Mouse (Mus musculus) limb, embryonic 10.5 days (tissue): Measurements from ENCODE around the gene Car5a. TPM values are rescaled to one million over a fixed set of nuclear protein-coding genes. Genes with fewer than 3 reads are reported as not detected.

Source experiments
- DNase-seq: peaks from one replicate; pipeline ENCODE4 v3.0.0-alpha.2; 2017; ENCODE audit warnings: low spot score
- H3K27ac ChIP-seq: fragments of 300-500 bp; sonication (generic); 2 replicates; pipeline ENCODE4 v1.5.1; 2016; ENCODE audit warnings: mild to moderate bottlenecking
- H3K27me3 ChIP-seq: fragments of 300-500 bp; sonication (generic); 2 replicates; pipeline ENCODE4 v1.6.1; 2016; ENCODE audit warnings: low read depth, mild to moderate bottlenecking; ENCODE audit not compliant: poor library complexity, severe bottlenecking
- H3K36me3 ChIP-seq: fragments of 300-500 bp; sonication (generic); 2 replicates; pipeline ENCODE4 v1.6.1; 2016; ENCODE audit warnings: mild to moderate bottlenecking, moderate library complexity
- H3K4me1 ChIP-seq: fragments of 300-500 bp; sonication (generic); 2 replicates; pipeline ENCODE4 v1.6.1; 2016
- H3K4me3 ChIP-seq: fragments of 300-500 bp; sonication (generic); 2 replicates; pipeline ENCODE4 v1.5.1; 2016; ENCODE audit warnings: mild to moderate bottlenecking, moderate library complexity
- H3K9me3 ChIP-seq: fragments of 300-500 bp; sonication (generic); replicated peaks from 2 replicates; pipeline ENCODE4 v1.6.1; 2016; ENCODE audit warnings: mild to moderate bottlenecking
- WGBS: fragments of 180-500 bp; shearing (Covaris S2); methylation state at CpG from one replicate; pipeline ENCODE4 v1.1.7; 2016; 5-methylcytosine and 5-hydroxymethylcytosine counted together
- polyA plus RNA-seq: library from polyadenylated mRNA; unstranded; fragments of >200 nt; fragmentation: Nextera tagmentation; extraction: Ambion mirVana; gene quantifications from 2 replicates; pipeline ENCODE4 v1.2.1, GENCODE M21; 2016

The Car5a gene
- polyA plus RNA-seq, 1 experiment from 2014 or later = not detected

DNA sequence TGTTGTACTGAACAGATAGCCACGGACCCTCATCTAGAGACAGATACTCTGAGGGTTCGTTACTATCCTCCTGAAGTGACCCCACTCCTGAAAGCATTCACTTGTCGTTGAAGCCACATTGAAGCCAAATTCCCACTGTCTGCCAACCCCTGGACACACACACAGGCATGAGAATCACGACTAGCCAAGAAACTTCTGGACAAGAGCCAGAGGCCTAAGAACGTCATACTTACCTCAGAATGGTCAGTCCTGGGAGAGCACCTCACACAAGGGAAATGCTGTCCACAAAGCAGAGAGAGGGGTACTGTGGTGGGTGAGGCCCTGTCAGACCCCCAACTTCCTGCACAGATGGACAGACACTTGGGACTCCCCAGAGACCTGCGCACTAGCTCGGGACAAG, 48.8 kb downstream of the Car5a start:
- Histone ChIP-seq H3K36me3 (peaks cover 20% of the 10 kb centered on the region), H3K27ac (no peak overlapping the region), H3K9me3 (no peaks in the 10 kb centered on the region), H3K27me3 (no peaks in the 10 kb centered on the region), H3K4me1 (peaks cover 37% of the 10 kb centered on the region), H3K4me3 (no peak overlapping the region)
- 89% methylated on average over 7 of the region's 7 CpGs for WGBS
- no peak for DNase-seq

DNA sequence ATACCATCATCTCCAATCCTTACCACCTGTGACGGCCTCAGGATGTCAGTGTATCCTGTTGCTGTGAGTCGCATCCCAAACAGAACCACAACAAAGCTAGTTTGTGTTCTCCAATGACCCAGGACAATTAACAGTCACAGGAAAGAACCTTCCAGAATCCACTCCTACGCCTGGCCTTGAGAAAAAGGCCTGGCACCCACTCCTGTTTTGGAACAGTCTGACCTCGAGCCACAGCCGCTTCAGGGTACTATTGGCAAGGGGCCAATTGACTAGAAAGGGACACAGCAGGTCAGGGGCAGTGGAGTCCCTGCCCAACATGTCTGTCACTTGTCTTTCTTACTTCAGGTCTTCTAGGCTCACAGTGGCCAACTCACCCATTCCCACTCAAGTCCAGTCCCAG, 51.8 kb downstream of the Car5a start:
- no peaks in the 10 kb centered on the region for H3K27me3 ChIP-seq
- H3K9me3 ChIP-seq = no peaks in the 10 kb centered on the region
- no peak overlapping the region for H3K4me3 ChIP-seq
- H3K4me1 ChIP-seq = peaks cover 18% of the 10 kb centered on the region
- no peak for DNase-seq
- WGBS = 92% methylated on average over 5 of the region's 5 CpGs
- H3K36me3 ChIP-seq = peaks cover 28% of the 10 kb centered on the region
- no peak overlapping the region for H3K27ac ChIP-seq

DNA sequence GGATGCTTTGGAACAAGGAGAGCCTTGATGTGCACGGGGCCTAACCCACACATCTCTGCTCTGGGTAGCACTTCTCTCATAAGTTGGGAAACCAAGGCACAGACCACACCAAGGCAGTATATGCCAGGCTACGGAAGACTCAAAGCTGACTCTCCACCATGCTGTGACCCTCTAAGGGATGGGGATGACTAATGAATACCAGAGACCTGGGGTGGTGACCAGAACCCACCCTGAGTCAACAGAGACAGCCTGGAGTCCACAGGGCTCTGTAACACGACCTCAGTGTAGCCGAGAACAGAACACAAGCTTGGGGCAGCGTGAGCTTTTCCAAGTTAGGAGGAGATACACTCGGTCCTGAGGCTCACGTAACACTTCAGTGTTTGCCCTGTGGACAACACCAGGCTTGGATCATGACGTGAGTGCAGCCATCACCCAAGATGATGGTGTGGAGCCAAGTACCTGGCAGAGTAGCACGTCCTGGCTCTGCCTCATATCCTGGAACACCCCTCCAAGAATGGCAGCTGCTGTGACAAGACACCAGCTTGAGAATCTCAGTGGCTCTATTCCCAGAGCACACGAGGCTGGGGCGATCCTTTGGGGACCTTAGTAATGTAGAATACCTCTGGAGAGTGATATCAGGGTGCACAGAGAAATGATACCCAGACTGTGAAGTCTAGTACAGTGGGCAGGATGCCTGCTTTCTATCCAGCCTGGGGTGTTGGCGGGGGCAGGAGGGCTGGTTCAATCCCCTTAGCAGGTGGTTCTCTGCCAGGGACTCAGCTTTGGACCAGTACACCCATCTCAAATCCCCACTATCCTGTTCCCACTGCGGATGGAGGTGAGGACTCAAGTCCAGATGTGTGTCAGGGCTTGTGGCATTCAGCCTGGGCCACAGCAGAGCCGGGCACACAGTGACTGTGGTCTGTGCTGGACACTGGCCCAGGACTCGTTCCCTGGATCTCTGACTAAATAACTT, 54.6 kb downstream of the Car5a start:
- H3K36me3 ChIP-seq = peaks cover 51% of the 10 kb centered on the region
- WGBS = 85% methylated on average over 15 of the region's 15 CpGs

DNA sequence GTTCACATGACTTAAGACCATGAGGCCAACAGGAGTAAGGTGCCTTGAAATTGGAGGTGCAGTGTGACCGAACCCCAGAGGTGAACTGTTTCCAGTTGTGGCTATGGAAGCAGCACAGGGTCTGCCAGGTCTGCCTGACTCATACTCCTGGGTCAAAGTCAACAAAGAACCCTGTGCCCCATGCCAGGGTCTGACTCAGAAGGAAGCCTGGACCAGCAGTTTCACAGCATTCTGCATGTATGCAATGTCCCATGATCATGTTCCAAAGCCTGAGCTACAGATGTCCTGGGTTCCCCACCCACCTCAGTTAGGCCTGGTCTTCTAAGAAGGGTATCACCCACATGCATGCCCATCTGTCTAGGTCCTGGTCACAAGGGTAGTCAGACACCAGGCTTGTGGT, 55.4 kb downstream of the Car5a start:
- no peaks in the 10 kb centered on the region for H3K27me3 ChIP-seq
- peaks cover 52% of the 10 kb centered on the region for H3K36me3 ChIP-seq
- H3K27ac ChIP-seq = no peak overlapping the region
- H3K4me1 ChIP-seq = no peaks in the 10 kb centered on the region
- no peak overlapping the region for H3K4me3 ChIP-seq
- DNase-seq = no peak
- 100% methylated on average over 1 of the region's 1 CpGs for WGBS
- H3K9me3 ChIP-seq = no peaks in the 10 kb centered on the region

More for the DNA sequence above, 54.6 kb downstream of the Car5a start:
- H3K4me3 ChIP-seq = no peak overlapping the region
- H3K4me1 ChIP-seq = no peaks in the 10 kb centered on the region
- H3K27me3 ChIP-seq = no peaks in the 10 kb centered on the region
- H3K27ac ChIP-seq = no peak overlapping the region
- H3K9me3 ChIP-seq = no peaks in the 10 kb centered on the region
- DNase-seq = no peak

DNA sequence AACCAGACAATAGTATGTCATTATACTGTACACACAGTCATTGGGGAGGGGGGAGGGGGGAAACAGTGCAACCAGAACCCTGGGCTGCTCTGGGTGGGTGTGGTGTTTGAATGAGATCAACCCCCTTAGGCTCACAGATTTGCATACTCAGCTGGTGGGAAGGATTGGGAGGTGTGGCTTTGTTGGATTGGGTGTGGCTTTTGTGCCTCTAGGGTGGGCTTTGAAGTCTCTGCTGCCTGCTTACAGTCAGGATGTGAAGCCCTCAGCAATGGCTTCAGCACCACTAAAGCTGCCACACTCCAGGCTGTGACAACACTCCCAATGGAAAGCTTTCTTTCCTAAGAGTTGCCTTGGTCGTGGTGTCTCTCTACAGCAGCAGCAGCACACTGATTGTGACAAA, 57.2 kb downstream of the Car5a start:
- WGBS = 76% methylated on average over 1 of the region's 1 CpGs
- Histone ChIP-seq H3K4me3 (no peak overlapping the region), H3K36me3 (peaks cover 61% of the 10 kb centered on the region)

DNA sequence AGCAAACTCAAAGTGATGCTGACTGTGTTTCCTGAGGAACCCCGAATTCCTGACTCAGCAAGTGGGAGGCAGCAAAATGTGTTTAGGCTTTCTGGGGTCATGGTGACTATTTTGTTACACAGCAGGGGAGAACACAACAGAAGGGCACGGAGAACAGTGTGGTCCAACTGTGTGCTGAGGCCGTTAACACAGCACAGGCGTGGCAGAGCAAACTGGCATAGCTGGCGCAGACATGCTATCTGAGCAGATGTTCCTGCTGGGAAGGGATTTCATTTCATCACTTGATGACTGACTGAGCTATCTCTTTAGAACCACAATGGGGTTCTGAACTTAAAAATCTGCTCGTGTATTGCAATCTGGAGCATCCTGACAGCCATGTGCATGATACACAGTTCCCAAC, 59.3 kb downstream of the Car5a start:
- Histone ChIP-seq H3K27ac (no peak overlapping the region), H3K9me3 (no peaks in the 10 kb centered on the region), H3K36me3 (peaks cover 78% of the 10 kb centered on the region), H3K27me3 (no peaks in the 10 kb centered on the region), H3K4me1 (no peaks in the 10 kb centered on the region), H3K4me3 (no peak overlapping the region)
- WGBS = 90% methylated on average over 6 of the region's 6 CpGs
- no peak for DNase-seq

More for the DNA sequence above, 57.2 kb downstream of the Car5a start:
- no peak for DNase-seq
- Histone ChIP-seq H3K4me1 (no peaks in the 10 kb centered on the region), H3K9me3 (no peaks in the 10 kb centered on the region), H3K27ac (no peak overlapping the region), H3K27me3 (no peaks in the 10 kb centered on the region)

DNA sequence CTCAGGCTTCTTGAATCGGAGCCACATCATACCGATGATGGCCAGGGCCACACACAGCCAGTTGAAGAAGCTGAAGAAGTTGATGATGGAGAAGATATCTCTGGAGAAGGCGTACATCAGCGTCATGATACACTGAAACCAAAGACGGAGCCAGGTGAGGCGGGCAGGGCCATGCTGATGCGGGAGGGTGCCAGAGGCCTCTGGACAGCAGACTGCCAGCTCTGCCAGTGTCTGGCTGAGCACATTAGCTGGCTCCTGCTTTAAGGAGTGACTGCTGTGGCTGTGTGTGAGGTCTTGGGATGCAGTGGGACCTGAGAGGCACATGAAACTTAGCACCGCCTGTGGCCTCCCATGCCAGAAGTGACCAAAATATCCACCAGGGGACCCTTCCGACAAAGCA, 59.7 kb downstream of the Car5a start:
- Histone ChIP-seq H3K9me3 (no peaks in the 10 kb centered on the region), H3K27ac (no peak overlapping the region), H3K4me1 (no peaks in the 10 kb centered on the region), H3K4me3 (no peak overlapping the region), H3K36me3 (peaks cover 78% of the 10 kb centered on the region), H3K27me3 (no peaks in the 10 kb centered on the region)
- WGBS = 95% methylated on average over 9 of the region's 9 CpGs
- no peak for DNase-seq

DNA sequence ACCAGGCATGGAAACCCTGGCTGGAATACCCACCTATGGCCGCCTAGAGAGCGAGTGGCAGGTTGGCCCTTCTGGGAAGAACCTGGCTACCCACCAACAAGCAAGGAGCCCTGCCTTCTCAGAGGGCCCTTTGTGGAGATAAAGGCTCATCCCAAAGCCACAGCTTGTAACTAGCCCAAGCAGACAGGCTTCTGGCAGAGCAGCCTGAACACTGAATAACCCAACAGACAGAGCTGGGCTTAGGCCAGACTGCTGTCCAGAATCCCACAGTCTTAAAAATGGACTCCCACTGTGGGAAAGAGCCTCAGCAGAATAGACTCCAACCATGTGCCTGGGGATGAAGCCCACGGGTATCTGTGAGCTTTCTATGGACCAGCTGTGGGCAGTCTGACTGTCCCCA, 60.5 kb downstream of the Car5a start:
- DNase-seq = no peak
- H3K9me3 ChIP-seq = no peaks in the 10 kb centered on the region
- H3K27ac ChIP-seq = no peak overlapping the region
- no peaks in the 10 kb centered on the region for H3K27me3 ChIP-seq
- no peak overlapping the region for H3K4me3 ChIP-seq
- WGBS = 84% methylated on average over 3 of the region's 3 CpGs
- H3K36me3 ChIP-seq = peaks cover 78% of the 10 kb centered on the region
- no peaks in the 10 kb centered on the region for H3K4me1 ChIP-seq

DNA sequence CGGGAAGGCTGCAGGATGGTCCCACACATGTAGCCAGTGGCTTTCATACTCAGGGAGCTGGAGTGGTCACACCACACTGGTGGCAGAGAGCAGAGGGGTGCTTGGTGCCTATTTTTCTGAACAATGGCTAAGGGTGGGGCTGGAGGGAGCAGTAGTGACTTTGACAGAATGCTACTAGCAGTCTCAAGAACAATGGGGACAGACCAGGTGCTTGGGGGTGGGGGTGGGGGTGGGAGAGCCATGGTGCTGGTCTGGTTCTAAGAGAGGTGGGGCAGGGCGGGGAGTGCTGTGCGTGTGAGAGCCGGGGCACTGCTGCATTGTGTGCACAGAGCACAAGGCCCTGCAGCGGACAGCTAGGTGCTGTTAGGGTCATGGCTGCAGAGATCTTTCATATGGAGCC, 62.8 kb downstream of the Car5a start:
- Histone ChIP-seq H3K27ac (no peak overlapping the region), H3K4me1 (no peaks in the 10 kb centered on the region), H3K36me3 (peaks cover 61% of the 10 kb centered on the region), H3K4me3 (no peak overlapping the region), H3K27me3 (no peaks in the 10 kb centered on the region), H3K9me3 (no peaks in the 10 kb centered on the region)
- 93% methylated on average over 5 of the region's 5 CpGs for WGBS
- DNase-seq = no peak

DNA sequence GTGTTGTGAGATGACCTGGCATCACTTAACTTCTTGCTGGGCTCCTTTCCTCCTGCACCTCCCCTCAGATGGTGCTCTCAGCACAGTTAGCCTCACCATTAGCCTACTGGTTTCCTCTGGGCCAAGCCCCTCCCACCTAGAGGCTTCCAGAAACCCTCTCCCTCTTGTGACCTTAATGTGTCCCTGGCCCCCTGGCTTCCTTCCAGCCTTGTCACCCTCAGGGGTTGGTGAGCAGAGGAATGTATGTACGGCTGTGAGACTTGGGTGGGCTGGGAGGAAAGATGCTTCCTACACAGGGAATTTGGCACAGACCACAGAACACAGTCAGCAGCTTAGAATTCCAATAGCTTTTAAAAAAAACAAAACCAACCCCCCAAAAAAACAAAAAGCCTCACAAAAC, 63.9 kb downstream of the Car5a start:
- Histone ChIP-seq H3K27ac (no peak overlapping the region), H3K4me1 (peaks cover 4% of the 10 kb centered on the region), H3K27me3 (no peaks in the 10 kb centered on the region), H3K36me3 (peaks cover 50% of the 10 kb centered on the region), H3K9me3 (no peaks in the 10 kb centered on the region), H3K4me3 (no peak overlapping the region)
- no peak for DNase-seq
- 85% methylated on average over 1 of the region's 1 CpGs for WGBS

DNA sequence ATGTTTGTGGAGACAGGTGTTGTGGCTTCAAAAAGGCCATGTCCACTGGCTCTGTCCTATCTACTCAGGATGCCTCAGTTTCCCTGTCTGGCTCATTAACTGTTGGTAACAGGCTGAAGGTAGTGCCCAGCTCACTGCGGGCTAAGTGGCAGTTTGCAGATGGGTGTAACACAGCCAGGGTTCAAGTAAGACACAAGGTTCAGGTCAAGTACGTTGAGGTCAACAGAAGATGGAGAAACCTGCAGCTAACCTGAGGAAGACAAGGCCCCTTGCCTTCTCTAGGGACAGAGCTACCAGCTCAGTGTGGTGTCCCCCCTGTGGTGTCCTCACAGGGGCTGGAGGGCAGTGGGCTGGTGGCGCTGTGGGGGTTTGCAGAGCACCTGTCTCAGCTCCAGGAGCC, 65.0 kb downstream of the Car5a start:
- H3K27ac ChIP-seq = no peak overlapping the region
- WGBS = 79% methylated on average over 3 of the region's 3 CpGs
- DNase-seq = no peak
- H3K27me3 ChIP-seq = no peaks in the 10 kb centered on the region
- peaks cover 39% of the 10 kb centered on the region for H3K36me3 ChIP-seq
- H3K4me3 ChIP-seq = no peak overlapping the region
- H3K4me1 ChIP-seq = peaks cover 15% of the 10 kb centered on the region
- no peaks in the 10 kb centered on the region for H3K9me3 ChIP-seq

DNA sequence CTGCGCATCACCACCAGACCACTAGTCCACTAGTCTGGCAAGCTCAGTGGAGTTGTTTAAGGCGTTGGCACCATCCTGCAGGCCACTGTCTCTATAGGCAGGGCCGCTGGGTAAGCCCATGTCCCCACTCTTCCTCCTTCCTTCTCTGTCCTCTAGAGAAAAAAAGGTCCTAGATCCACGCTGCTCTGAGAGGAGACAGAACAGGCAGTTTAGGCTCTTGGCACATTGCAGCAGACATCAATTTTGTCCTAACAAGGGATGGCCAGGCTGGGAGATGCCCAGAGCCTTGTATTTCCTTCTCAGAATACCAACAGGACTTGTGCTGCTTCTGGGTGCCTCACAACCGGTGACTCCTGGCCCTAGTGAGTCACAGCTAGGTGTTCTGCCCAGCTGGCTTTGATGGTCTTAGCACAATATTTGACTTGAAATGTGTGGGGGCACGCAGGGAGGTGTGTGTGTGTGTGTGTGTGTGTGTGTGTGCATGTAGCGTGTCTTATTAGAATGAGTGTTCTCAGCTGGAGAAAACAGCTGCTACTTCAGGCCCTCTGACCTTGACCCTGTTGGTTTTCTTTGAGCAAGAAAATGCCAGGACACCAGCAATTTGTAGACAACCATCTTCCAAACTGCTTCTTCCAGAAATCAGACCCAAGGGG, 66.8 kb downstream of the Car5a start:
- Histone ChIP-seq H3K36me3 (peaks cover 21% of the 10 kb centered on the region), H3K27me3 (peaks cover 4% of the 10 kb centered on the region; the same call in 1 of the 2 replicates), H3K9me3 (no peaks in the 10 kb centered on the region), H3K4me3 (no peak overlapping the region), H3K27ac (no peak overlapping the region), H3K4me1 (peaks cover 24% of the 10 kb centered on the region)
- DNase-seq = no peak
- 89% methylated on average over 7 of the region's 7 CpGs for WGBS

DNA sequence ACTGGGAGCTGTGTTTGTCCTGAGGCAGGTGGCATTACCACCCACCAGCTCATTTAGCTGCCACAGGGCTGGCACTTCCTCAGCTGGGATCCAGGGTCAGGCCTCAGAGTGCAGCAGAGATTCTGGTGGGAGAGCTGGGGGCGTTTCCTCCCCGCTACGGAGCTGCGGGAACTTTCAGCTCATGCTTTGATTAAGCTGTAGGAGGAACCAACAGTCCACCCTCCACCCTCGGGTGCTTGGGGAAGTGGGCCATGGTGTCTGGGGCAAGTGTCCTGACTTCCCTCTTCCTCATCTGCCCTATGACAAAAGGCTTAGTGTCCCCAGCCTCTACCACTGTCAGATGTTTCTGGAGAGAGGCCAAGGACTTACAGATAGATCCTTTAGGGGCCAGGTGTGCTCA, 67.5 kb downstream of the Car5a start:
- Histone ChIP-seq H3K27ac (no peak overlapping the region), H3K4me1 (peaks cover 28% of the 10 kb centered on the region), H3K9me3 (no peaks in the 10 kb centered on the region), H3K27me3 (peaks cover 11% of the 10 kb centered on the region; the same call in 1 of the 2 replicates), H3K36me3 (peaks cover 14% of the 10 kb centered on the region), H3K4me3 (no peak overlapping the region)
- WGBS = 86% methylated on average over 5 of the region's 5 CpGs
- no peak for DNase-seq
